Mouse (Mus musculus): ENCODE measurements at regions not wholly inside any gene's neighbourhood (a gene's known extent, or its start where the extent isn't known, plus 50 kb on each side); places are given as distances from the start of the nearest gene placed in this dataset.

GRCm38 (mm10) chr3:149115901-149116300 lies 125.5 kb upstream of the Adgrl2 start:
- TF ChIP-seq CTCF (IDR thresholded peaks at IDR 0.05; ENCODE audit: low read depth, low read length): no peak
- no peak for TF ChIP-seq POLR2A (IDR thresholded peaks at IDR 0.05; ENCODE audit: extremely low read depth, insufficient read depth, low read length)
